Mouse (Mus musculus) C2C12 (cell line): ENCODE results near the gene Brms1. TPM values are rescaled to one million over a fixed set of nuclear protein-coding genes. Genes with fewer than 3 reads are reported as not detected.
A peak's percentile ranks its signal among the peaks of the same experiment; 100 is the strongest.

ENCODE experiments used
- H3K27me3 ChIP-seq: one replicate; pipeline ENCODE4 v1.6.1; 2011; ENCODE audit not compliant: control insufficient read depth, insufficient read depth, insufficient read length
- H3K36me3 ChIP-seq: one replicate; pipeline ENCODE4 v1.6.1; 2011; ENCODE audit not compliant: control insufficient read depth, insufficient read depth
- H3K4me3 ChIP-seq: one replicate; pipeline ENCODE4 v1.5.1; 2011; ENCODE audit warnings: mild to moderate bottlenecking, control low read depth; ENCODE audit not compliant: poor library complexity, insufficient read depth, severe bottlenecking
- H3K79me2 ChIP-seq: one replicate; pipeline ENCODE4 v1.6.1; 2011; ENCODE audit not compliant: control insufficient read depth, insufficient read depth
- H3K79me3 ChIP-seq: one replicate; pipeline ENCODE4 v1.6.1; 2011; ENCODE audit warnings: low read depth, control low read depth
- H3ac ChIP-seq: one replicate; pipeline ENCODE3; 2011; ENCODE audit warnings: low read depth; ENCODE audit not compliant: control insufficient read depth, insufficient read length
- CEBPB ChIP-seq: IDR thresholded peaks from one replicate; pipeline ENCODE4 v1.6.1; 2011; ENCODE audit warnings: low read depth, mild to moderate bottlenecking, control low read depth, moderate library complexity
- CTCF ChIP-seq: IDR thresholded peaks from one replicate; pipeline ENCODE4 v1.5.1; 2011; ENCODE audit not compliant: control insufficient read depth, insufficient read depth, insufficient read length
- FOSL1 ChIP-seq: IDR thresholded peaks from one replicate; pipeline ENCODE4 v1.8.0; 2011; ENCODE audit warnings: mild to moderate bottlenecking, low read length; ENCODE audit not compliant: poor library complexity, insufficient read depth, severe bottlenecking
- MAX ChIP-seq: IDR thresholded peaks from one replicate; pipeline ENCODE4 v1.6.1; 2011; ENCODE audit warnings: mild to moderate bottlenecking, control low read depth
- MYOD1 ChIP-seq: IDR thresholded peaks from one replicate; pipeline ENCODE4 v1.6.1; 2011; ENCODE audit warnings: low read depth; ENCODE audit not compliant: control insufficient read depth, insufficient read length
- MYOG ChIP-seq: IDR thresholded peaks from one replicate; pipeline ENCODE4 v1.6.1; 2011; ENCODE audit not compliant: control insufficient read depth, insufficient read length; ENCODE audit errors: extremely low read depth
- USF1 ChIP-seq: IDR thresholded peaks from one replicate; pipeline ENCODE4 v1.6.1; 2011; ENCODE audit warnings: low read depth, mild to moderate bottlenecking, control low read depth, moderate library complexity
- long read RNA-seq, 2 experiments: library from polyadenylated mRNA; unstranded; transcript quantifications; one replicate each; pipeline ENCODE4 v2.0.0; 2019 to 2020
- polyA plus RNA-seq: library from polyadenylated mRNA; unstranded; fragments of >200 nt; fragmentation: generic; extraction: Trizol; gene quantifications from one replicate; pipeline ENCODE4 v1.2.1, GENCODE M21; 2012; ENCODE audit warnings: missing spikeins

Gene Brms1
- polyA plus RNA-seq = 55.3 TPM
- long read RNA-seq, experiment 1, transcript Brms1-201 (10 exons, 1,388 nt) = major isoform, 31 of 35 reads
- long read RNA-seq, experiment 1, partial matches to known transcripts = 0 of 35 reads
- long read RNA-seq, experiment 1, other reads (novel, unspliced or antisense) = 4 of 35 reads
- long read RNA-seq, experiment 2, transcript Brms1-201 (10 exons, 1,388 nt) = major isoform, 71 of 77 reads
- long read RNA-seq, experiment 2, partial matches to known transcripts = 0 of 77 reads
- long read RNA-seq, experiment 2, other reads (novel, unspliced or antisense) = 5 of 77 reads

DNA sequence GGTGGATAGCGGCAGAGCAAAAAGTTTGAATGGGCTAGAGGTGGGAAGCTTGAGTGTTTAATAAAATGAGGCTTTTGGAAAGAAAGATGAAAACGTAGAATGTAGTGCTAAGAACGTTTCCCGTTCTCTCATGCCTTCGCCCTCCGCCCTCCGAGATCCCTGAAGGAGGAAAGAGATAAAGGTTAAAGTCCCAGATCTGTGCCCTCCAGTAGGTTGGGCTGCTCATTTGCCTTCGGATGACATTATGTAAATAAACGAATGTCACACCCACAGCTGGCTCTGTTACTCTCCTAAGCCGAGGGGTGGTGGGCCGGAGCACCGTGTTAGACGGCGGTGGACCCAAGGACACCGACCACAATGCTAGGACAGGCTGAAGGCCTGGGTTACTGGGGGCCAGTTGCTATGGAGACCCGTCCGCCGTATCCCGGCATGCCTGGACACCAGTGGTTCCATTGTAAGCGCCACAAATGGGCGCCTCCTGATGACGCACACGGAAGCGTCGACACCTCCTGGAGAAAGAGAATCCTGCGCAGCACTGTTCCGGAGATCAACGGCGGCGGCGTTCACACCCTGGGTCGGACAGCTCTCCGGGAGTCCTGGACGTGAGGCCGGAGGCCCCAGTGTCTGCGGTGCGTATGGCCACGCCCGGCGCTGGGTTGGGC is at the start of gene Brms1:
Gene Brms1, plus strand, starts transcription at position 493 of the 662 bp plus-strand sequence.
- H3K4me3 ChIP-seq = peak within 1 kb of the TSS; percentile 72
- peaks cover 30% of the 10 kb centered on the region for H3K79me3 ChIP-seq
- no peaks in the 10 kb centered on the region for H3K27me3 ChIP-seq
- TF ChIP-seq MAX (peak; percentile 54), MYOG (no peak)
- peaks cover 65% of the 10 kb centered on the region for H3K79me2 ChIP-seq
- peak within 1 kb of the TSS; percentile 92 for H3ac ChIP-seq
- H3K36me3 ChIP-seq = peaks cover 15% of the 10 kb centered on the region

DNA sequence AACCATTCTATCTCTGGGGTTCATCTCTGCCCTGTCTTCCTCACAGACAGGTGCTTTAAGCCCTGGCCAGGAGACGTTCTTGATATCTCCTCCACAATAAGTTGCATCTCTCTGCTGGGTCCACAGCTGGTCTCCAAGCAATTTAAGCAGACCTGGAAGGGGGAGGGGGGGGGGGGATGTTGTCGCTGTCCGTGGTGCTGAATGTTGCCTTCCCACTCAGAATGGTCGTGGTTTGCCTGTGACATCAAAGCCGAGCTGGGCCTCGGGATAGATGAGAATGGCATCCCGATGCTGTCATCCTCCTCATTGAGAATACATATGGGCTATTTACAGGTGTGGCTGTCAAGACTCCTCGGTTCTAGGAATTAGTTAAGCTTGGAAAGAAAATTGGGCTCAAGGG is 48.8 kb upstream of the Brms1 start:
- Histone ChIP-seq H3K27me3 (no peaks in the 10 kb centered on the region), H3K79me2 (no peaks in the 10 kb centered on the region)
- TF ChIP-seq MYOD1 = no peak

DNA sequence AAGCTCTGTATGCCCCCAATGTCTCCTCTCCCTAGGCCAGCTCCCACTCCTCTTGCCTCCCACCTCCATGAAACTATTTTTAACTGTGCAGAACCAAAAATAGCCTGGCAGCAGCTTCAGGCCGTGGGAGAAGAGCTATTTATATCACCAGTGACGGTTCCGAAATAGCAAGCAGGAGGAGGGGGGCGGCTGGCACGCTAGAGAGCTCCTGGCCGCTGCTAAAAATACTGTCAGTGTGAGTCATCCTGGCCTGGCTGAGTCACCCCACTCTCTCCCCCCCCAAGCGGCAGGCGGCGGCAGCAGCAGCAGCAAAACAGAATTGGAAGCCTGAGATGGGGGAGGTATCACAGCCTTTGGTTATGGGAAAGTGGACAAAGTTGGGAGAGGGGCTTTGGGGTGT is 48.2 kb upstream of the Brms1 start:
- TF ChIP-seq FOSL1 = peak; percentile 97
- no peak for TF ChIP-seq MYOG
- peak; percentile 50 for TF ChIP-seq MAX
- no peak for TF ChIP-seq MYOD1
- Histone ChIP-seq H3ac (no peak overlapping the region), H3K79me3 (no peaks in the 10 kb centered on the region), H3K4me3 (no peak overlapping the region), H3K36me3 (no peaks in the 10 kb centered on the region), H3K79me2 (no peaks in the 10 kb centered on the region), H3K27me3 (no peaks in the 10 kb centered on the region)

More for the DNA sequence above, 48.8 kb upstream of the Brms1 start:
- no peak overlapping the region for H3ac ChIP-seq
- no peaks in the 10 kb centered on the region for H3K79me3 ChIP-seq
- no peak overlapping the region for H3K4me3 ChIP-seq
- H3K36me3 ChIP-seq = no peaks in the 10 kb centered on the region

DNA sequence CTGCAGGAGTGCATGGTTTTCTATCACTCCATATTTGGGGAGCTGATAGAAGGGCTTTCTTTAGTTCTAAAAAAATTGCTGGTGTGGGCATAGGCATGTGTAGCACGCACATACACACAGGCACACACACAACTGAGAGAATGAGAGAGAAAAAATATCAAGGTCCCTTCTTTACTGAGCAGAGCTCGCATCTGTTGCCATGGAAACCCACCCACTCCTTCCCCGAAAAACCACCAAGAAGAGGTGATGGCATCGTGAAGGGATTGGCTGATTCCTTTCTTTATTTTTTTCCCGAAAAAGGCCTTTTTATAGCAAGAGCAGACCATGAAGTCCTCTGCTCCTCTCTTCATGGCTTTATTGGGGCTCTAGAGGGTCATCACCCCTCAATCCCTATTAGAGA is 47.1 kb upstream of the Brms1 start:
- no peaks in the 10 kb centered on the region for H3K36me3 ChIP-seq
- no peaks in the 10 kb centered on the region for H3K27me3 ChIP-seq
- no peaks in the 10 kb centered on the region for H3K79me3 ChIP-seq
- H3K4me3 ChIP-seq = no peak overlapping the region
- no peak overlapping the region for H3ac ChIP-seq
- TF ChIP-seq USF1 = no peak
- no peak for TF ChIP-seq CTCF
- TF ChIP-seq MYOD1 = no peak
- TF ChIP-seq CEBPB = no peak
- TF ChIP-seq MYOG = no peak
- no peak for TF ChIP-seq MAX
- TF ChIP-seq FOSL1 = no peak
- H3K79me2 ChIP-seq = no peaks in the 10 kb centered on the region

DNA sequence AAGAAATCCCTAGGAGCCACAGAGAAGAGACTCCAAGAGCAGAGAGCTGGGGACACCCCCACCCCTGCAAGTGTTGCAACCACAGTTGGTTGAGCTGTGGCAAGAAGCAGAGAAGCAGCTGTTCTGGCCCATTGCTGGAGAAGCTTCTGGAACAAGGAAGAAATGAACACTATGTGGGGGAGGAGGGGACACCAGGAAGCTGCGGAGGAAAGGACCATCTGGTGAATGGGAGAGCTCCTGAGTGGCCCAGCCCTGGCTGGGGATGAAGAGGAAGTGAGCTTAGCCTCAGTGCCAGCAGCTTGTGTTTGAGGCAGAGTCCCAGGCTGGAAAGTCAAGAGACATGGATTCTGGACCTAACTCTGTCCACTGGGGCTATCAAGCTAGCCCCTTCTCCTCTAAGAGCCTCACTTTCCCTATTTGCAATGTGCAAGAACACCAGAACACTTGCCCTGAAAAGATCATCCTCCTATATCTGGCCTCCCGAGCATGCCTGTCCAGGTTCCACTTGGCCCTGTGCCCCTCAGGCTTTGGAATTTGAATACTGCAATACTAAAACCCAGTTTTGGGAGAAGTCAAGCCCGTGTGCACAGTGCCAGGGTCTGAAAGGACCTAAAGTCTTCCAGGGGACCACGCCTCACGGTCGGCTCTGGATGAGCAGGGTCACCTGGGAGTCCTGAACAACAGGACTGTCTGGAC is 41.6 kb upstream of the Brms1 start:
- TF ChIP-seq CTCF (no peak), CEBPB (no peak), MYOG (no peak), FOSL1 (no peak), MYOD1 (no peak), USF1 (no peak)
- Histone ChIP-seq H3K27me3 (no peaks in the 10 kb centered on the region), H3ac (no peak overlapping the region), H3K36me3 (no peaks in the 10 kb centered on the region), H3K79me3 (no peaks in the 10 kb centered on the region), H3K4me3 (no peak overlapping the region), H3K79me2 (no peaks in the 10 kb centered on the region)
